Mouse (Mus musculus): Measurements from ENCODE around the gene Olfr437. TPM values are rescaled to one million over a fixed set of nuclear protein-coding genes. Genes with fewer than 3 reads are reported as not detected.

Olfr437 gene
- not detected for polyA plus RNA-seq (2017; shearing (Covaris generic))

DNA sequence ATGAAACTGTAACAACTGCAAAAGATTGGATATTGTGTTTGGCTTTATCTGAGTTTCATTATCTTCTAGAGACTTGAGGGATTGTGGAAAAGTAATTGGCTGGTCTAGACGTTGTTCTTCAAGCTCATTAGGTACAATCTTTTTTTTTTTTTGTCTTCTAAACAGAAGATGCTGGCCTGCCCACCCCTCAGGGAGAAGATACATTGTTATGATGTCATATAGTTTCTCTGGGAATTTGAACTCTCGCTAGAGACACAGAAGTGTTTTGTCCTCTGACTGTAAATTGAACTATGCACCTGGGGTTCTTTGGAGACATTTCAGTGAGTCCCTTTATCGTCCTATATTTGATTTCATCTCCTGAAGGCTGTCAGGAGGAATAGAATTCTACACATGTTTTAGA, at the start of gene Olfr437:
Olfr437 (plus strand) TSS at position 301 of the 400 bp plus-strand sequence.

DNA sequence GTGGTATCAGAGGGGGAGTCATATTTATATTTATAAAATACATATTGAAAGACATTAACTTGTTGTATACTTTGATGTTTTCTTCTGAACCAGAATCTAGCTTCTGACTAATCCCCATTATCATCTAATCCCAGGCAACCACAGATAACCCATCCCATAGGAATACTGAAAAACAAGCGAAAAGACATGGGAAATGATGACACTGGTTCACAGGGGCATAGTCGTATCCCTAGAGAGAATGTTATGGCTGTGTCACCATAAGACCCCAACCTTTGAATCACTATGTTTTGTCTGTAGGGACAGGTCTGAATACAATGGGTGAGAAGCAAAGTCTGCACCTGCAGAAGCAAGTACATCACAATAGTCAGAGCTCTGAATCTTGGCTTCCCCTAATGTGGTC, 16.8 kb upstream of the Olfr437 start, which contains the start of gene Olfr237-ps1:
Olfr237-ps1 (plus strand) TSS at position 301 of the 400 bp plus-strand sequence.

DNA sequence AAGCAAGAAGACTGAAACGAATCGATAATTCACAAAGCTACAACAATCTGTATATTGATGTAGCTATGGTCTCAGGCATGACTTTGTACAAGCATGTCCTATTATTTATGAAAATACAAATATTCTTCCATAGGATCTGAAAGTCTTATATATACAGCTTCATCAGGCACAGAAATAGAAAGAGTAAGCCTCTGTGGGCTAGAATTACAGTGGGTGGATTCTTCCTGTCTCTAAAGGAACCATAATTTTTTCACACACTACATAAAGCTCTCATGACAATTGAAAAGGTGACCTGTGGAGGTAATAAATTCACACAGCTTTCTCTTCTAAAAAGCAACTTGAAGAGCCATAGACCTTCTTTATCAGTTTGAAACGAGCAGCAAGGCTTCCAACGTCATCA, 8.8 kb downstream of the Olfr437 start, which contains the start of gene Olfr13:
Olfr13 (plus strand) TSS at position 301 of the 400 bp plus-strand sequence.

DNA sequence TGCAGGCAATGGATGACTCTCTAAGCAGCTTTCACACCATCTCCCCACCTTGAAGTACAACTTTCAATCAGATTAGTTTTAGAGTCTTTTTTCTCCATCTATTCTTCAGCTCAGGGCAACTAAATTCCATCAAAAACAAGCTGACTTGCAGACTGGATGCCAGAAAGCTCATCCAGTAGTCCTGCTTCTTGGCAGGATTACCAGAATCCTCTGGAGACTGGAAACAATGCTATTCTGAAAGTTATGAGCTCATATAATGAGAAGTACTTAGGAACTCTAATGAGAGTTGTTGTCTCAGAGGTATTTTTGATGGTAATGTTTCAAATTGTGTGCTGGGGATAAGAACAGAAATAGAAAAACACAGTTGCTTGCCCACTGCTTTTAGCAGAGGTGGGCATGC, 33.7 kb downstream of the Olfr437 start, which contains the start of gene Olfr435:
Olfr435 (plus strand) TSS at position 366 of the 400 bp plus-strand sequence.

DNA sequence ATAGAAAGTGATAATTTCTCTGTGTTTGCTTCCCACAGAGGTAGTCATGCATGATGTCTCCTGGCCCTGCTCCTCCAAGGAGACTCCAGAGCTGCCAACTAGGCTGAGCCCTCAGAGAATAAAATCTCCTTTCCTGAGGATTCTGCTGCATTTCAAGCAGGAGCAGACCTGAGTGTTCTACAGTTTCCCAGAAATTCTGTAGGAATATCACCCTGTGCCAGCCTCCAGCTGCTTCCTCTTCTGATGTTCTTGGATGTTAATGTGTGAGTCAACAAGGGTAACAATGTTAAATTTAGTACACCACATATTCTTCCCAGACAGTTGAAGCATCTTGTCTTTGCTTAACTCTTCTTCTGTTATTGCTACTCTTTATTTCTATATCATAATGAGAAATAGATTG, 49.8 kb downstream of the Olfr437 start, which contains the start of gene Olfr434:
Olfr434 (plus strand) TSS at position 149 of the 400 bp plus-strand sequence.

Other genes with a start within 250 kb of the Olfr437 start
- gene Olfr446, start 241.9 kb upstream of the Olfr437 start, polyA plus RNA-seq (2017; shearing (Covaris generic)), result 0.06 TPM
- gene Olfr444, start 214.2 kb upstream of the Olfr437 start, polyA plus RNA-seq (2017; shearing (Covaris generic)), result not detected
- gene Olfr441, start 56.9 kb upstream of the Olfr437 start, polyA plus RNA-seq (2017; shearing (Covaris generic)), result not detected
- not detected for gene Olfr237-ps1, start 16.7 kb upstream of the Olfr437 start, polyA plus RNA-seq (2017; shearing (Covaris generic))
- not detected for gene Olfr13, start 8.9 kb downstream of the Olfr437 start, polyA plus RNA-seq (2017; shearing (Covaris generic))
- not detected for gene Olfr435, start 33.9 kb downstream of the Olfr437 start, polyA plus RNA-seq (2017; shearing (Covaris generic))
- not detected for gene Olfr434, start 49.7 kb downstream of the Olfr437 start, polyA plus RNA-seq (2017; shearing (Covaris generic))
- gene Olfr47, start 68.2 kb downstream of the Olfr437 start, polyA plus RNA-seq (2017; shearing (Covaris generic)), result not detected
- 6.4 TPM for gene Arhgef5, start 102.3 kb downstream of the Olfr437 start, polyA plus RNA-seq (2017; shearing (Covaris generic))
- not detected for gene Nobox, start 146.3 kb downstream of the Olfr437 start, polyA plus RNA-seq (2017; shearing (Covaris generic))

Data from activated CD4-positive, CD25-positive, alpha-beta regulatory T cell, adult 9 weeks (primary cell).